Mouse (Mus musculus): ENCODE data around the gene Zswim4. TPM values are rescaled to one million over a fixed set of nuclear protein-coding genes. Genes with fewer than 3 reads are reported as not detected.

Gene Zswim4
- polyA plus RNA-seq, 1 experiment from 2014 or later: 11.0 TPM

DNA sequence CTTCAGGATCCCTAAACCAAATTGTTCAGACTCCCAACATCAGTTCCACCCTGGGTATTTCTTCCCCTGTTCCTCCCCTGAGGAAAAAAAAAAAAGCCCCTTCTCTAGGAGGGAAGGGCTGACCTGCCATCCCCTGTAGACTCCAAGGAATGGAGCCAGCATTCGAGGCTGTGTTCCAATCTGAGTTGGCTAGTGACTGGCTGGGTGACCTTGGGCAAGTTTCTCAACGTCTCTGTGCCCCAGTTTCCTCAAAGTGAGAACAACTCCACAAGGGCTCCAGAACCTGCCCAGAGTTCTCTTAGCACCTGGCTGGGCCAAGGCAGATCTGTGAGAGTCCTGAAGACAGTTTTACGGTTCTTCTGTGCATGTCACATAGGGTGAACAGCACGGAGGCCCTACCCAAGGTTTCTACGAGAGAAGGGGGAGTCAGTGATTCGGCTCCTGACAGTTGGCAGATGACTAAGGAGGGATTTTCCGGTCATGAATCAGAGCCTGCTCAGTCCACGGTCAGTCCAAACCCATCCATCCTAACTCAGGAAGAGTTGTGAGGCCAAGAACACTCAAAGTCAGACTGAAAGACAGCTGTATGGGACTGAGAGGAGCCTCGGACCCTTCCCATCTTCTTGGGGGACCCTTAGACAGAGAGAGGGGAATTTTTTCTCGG, 977 bp downstream of the Zswim4 start:
- Histone ChIP-seq H3K4me2 (ENCODE audit: low read length) (peak overlapping the region; percentile 91), H3K4me3 (replicated peaks; ENCODE audit: low read depth, low read length) (peak overlapping the region; percentile 97), H3K9ac (ENCODE audit: low read depth, low read length) (peak overlapping the region; percentile 99), H3K36me3 (ENCODE audit: insufficient read depth, low read length) (peaks cover 12% of the 10 kb centered on the region), H3K4me1 (replicated peaks; ENCODE audit: insufficient read depth, low read length) (peaks cover 4% of the 10 kb centered on the region; the same call in 1 of the 2 replicates), H3K9me3 (replicated peaks; ENCODE audit: low read length) (no peaks in the 10 kb centered on the region), H3K27ac (peak overlapping the region; percentile 82), H3K27me3 (ENCODE audit: insufficient read depth, low read length) (no peaks in the 10 kb centered on the region)
- DNase-seq (ENCODE audit: low spot score): peak; percentile 33
- no peak for ATAC-seq (replicated peaks; ENCODE audit: low FRiP score, low read depth)
- 8% methylated on average over 10 of the region's 10 CpGs for WGBS
- TF ChIP-seq CTCF (IDR thresholded peaks at IDR 0.05; ENCODE audit: low read depth): no peak

DNA sequence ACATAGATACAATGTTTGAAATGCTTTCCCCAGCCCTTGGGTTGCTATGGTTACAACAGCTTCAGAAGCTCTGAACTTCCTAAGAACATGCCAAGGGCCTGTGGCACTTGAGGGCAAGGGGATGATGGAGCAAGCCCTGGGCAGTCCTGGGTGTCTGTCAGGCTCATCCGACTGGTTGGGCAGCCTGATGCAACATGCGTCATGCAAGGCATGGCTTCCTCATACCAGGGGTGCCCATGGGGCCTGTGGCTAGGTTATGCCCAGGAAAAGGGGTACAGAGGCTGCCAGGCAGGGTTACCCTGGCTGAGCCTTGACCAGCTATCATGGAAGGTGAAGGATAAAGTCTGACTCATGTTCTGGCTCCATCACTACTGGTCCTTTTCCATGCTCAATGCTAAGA, 3.8 kb downstream of the Zswim4 start:
- Histone ChIP-seq H3K4me1 (replicated peaks; ENCODE audit: insufficient read depth, low read length) (peaks cover 4% of the 10 kb centered on the region; the same call in 1 of the 2 replicates), H3K27ac (no peak overlapping the region), H3K27me3 (ENCODE audit: insufficient read depth, low read length) (no peaks in the 10 kb centered on the region), H3K9ac (ENCODE audit: low read depth, low read length) (no peak overlapping the region), H3K4me2 (ENCODE audit: low read length) (no peak overlapping the region), H3K4me3 (replicated peaks; ENCODE audit: low read depth, low read length) (no peak overlapping the region), H3K36me3 (ENCODE audit: insufficient read depth, low read length) (peaks cover 29% of the 10 kb centered on the region), H3K9me3 (replicated peaks; ENCODE audit: low read length) (no peaks in the 10 kb centered on the region)
- DNase-seq (ENCODE audit: low spot score) (no peak), ATAC-seq (replicated peaks; ENCODE audit: low FRiP score, low read depth) (no peak)
- TF ChIP-seq CTCF (IDR thresholded peaks at IDR 0.05; ENCODE audit: low read depth): no peak
- 89% methylated on average over 2 of the region's 2 CpGs for WGBS

DNA sequence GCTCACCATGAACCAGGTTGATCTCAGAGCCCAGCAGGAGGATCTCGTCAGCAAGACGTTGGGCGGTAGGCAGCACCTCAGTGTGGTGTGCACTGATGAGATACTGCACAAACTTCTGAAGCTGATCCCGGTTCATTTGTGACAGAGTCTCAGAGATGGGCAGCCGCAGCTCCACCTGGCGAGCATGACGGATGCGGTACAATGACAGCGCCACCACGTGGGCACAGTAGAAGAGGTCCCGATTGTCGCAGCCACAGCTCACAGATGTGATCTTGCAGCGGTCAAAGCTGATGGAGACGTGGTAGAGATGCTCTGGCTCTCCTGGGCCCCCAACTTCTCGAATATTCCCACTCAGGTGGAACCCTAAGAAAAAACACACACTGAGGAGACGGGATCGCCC, 6.1 kb downstream of the Zswim4 start:
- Histone ChIP-seq H3K4me2 (ENCODE audit: low read length) (no peak overlapping the region), H3K4me1 (replicated peaks; ENCODE audit: insufficient read depth, low read length) (peaks cover 2% of the 10 kb centered on the region; the same call in 1 of the 2 replicates), H3K27ac (no peak overlapping the region), H3K9ac (ENCODE audit: low read depth, low read length) (no peak overlapping the region), H3K9me3 (replicated peaks; ENCODE audit: low read length) (no peaks in the 10 kb centered on the region), H3K27me3 (ENCODE audit: insufficient read depth, low read length) (no peaks in the 10 kb centered on the region), H3K4me3 (replicated peaks; ENCODE audit: low read depth, low read length) (no peak overlapping the region), H3K36me3 (ENCODE audit: insufficient read depth, low read length) (peaks cover 49% of the 10 kb centered on the region)
- 77% methylated on average over 17 of the region's 17 CpGs for WGBS
- DNase-seq (ENCODE audit: low spot score) (no peak), ATAC-seq (replicated peaks; ENCODE audit: low FRiP score, low read depth) (no peak)
- TF ChIP-seq CTCF (IDR thresholded peaks at IDR 0.05; ENCODE audit: low read depth): peak; percentile 45

DNA sequence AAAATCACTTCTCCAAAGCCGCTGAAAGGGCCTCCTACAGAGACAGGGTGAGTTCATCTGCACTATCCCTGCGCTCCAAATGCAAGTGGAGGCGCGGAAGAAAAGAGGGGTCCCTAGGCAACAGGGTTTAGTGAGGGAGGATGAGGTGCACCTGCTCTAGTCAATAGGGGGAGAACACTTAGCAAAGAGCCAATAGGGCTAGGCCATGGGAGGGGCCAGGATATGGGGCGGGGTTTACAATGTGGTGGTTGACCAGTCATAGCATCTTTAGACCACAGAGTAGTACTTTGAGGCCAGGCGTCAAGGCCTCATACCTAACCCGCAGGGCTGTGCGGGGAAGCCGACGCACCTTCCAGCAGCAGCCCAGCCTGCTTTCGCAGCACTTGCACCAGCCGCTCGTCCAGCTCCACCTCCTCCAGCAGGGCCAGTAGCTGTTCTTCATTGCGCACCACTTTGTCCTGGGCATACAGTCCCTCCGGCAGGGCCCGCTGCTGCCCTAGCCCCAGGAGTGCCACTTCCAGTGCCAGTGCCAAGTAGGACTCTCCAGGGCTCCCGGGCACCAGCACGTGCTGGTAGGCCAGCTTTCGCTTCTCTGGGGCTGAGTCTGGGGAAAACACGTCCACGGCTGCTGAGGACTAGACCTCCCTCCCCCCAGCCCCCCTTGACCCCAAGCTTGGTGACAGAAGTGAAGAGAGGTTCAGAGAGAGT, 13.4 kb downstream of the Zswim4 start:
- no peak for TF ChIP-seq CTCF (IDR thresholded peaks at IDR 0.05; ENCODE audit: low read depth)
- H3K27ac ChIP-seq: no peak overlapping the region
- H3K4me3 ChIP-seq (replicated peaks; ENCODE audit: low read depth, low read length): no peak overlapping the region
- ATAC-seq (replicated peaks; ENCODE audit: low FRiP score, low read depth): no peak
- H3K9me3 ChIP-seq (replicated peaks; ENCODE audit: low read length): no peaks in the 10 kb centered on the region
- no peak overlapping the region for H3K4me2 ChIP-seq (ENCODE audit: low read length)
- H3K4me1 ChIP-seq (replicated peaks; ENCODE audit: insufficient read depth, low read length): no peaks in the 10 kb centered on the region
- peaks cover 74% of the 10 kb centered on the region for H3K36me3 ChIP-seq (ENCODE audit: insufficient read depth, low read length)
- WGBS: 86% methylated on average over 20 of the region's 21 CpGs
- H3K9ac ChIP-seq (ENCODE audit: low read depth, low read length): no peak overlapping the region
- DNase-seq (ENCODE audit: low spot score): no peak
- H3K27me3 ChIP-seq (ENCODE audit: insufficient read depth, low read length): no peaks in the 10 kb centered on the region

DNA sequence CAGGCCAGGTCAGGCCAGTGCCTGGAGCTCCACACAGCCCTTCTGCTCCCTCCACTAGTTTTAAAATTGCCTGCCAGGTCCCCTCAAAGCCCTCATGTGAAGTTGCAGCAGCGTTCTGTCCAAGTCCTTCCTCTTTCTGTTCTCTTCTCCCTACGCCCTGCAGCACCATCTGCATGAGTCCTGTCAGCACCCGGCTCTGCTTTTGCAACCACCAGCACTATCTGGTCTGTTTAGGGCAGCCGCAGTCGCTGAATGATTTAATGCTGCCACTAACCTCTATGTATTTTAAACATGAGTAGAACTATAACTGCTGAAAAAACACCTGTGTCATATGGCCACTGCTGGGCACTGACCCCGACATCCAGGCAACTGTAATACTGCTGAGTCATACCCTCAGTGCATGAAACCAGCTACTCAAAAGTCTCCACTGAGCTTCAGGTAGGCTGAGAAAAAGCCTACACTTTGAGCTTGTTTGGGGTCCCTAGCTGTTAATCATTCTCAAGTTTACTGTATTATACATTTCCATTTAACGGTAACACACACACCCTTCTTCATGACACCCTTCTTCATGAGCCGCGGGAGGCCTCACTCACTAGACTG, 14.2 kb downstream of the Zswim4 start:
- Histone ChIP-seq H3K27me3 (ENCODE audit: insufficient read depth, low read length) (no peaks in the 10 kb centered on the region), H3K9me3 (replicated peaks; ENCODE audit: low read length) (no peaks in the 10 kb centered on the region), H3K36me3 (ENCODE audit: insufficient read depth, low read length) (peaks cover 73% of the 10 kb centered on the region), H3K4me3 (replicated peaks; ENCODE audit: low read depth, low read length) (no peak overlapping the region), H3K9ac (ENCODE audit: low read depth, low read length) (no peak overlapping the region), H3K4me1 (replicated peaks; ENCODE audit: insufficient read depth, low read length) (no peaks in the 10 kb centered on the region), H3K4me2 (ENCODE audit: low read length) (no peak overlapping the region), H3K27ac (no peak overlapping the region)
- no peak for TF ChIP-seq CTCF (IDR thresholded peaks at IDR 0.05; ENCODE audit: low read depth)
- WGBS: 89% methylated on average over 9 of the region's 9 CpGs
- no peak for DNase-seq (ENCODE audit: low spot score)
- no peak for ATAC-seq (replicated peaks; ENCODE audit: low FRiP score, low read depth)

DNA sequence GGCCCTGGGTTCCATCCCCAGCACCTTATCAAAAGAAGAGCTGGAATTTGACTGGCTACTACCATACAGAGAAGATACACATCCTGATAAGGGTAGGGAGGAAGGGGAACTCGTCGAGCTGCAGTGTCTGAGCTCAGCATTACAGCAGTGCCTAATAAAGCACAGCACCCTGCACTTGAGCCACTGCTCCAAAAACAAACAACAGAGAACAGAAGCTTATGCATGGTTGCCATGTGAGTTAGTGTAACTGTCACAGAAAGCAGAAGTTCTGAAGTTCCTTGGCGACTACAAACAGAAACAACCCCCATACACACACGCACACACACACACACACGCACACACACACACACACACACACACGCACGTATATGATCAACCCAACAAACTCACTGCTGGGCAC, 16.8 kb downstream of the Zswim4 start:
- H3K4me1 ChIP-seq (replicated peaks; ENCODE audit: insufficient read depth, low read length): no peaks in the 10 kb centered on the region
- no peaks in the 10 kb centered on the region for H3K27me3 ChIP-seq (ENCODE audit: insufficient read depth, low read length)
- ATAC-seq (replicated peaks; ENCODE audit: low FRiP score, low read depth) (no peak), DNase-seq (ENCODE audit: low spot score) (no peak)
- H3K9me3 ChIP-seq (replicated peaks; ENCODE audit: low read length): no peaks in the 10 kb centered on the region
- H3K9ac ChIP-seq (ENCODE audit: low read depth, low read length): no peak overlapping the region
- no peak overlapping the region for H3K27ac ChIP-seq
- no peak overlapping the region for H3K4me3 ChIP-seq (replicated peaks; ENCODE audit: low read depth, low read length)
- WGBS: 84% methylated on average over 7 of the region's 7 CpGs
- peaks cover 70% of the 10 kb centered on the region for H3K36me3 ChIP-seq (ENCODE audit: insufficient read depth, low read length)
- no peak for TF ChIP-seq CTCF (IDR thresholded peaks at IDR 0.05; ENCODE audit: low read depth)
- H3K4me2 ChIP-seq (ENCODE audit: low read length): no peak overlapping the region
